Mouse (Mus musculus): ENCODE results near the gene Snx29.

GRCm38 (mm10) chr16:11753466-11753865, 430.8 kb downstream of the Snx29 start:
- no peak for TF ChIP-seq CTCF (IDR thresholded peaks at IDR 0.05; ENCODE audit: low read depth)
- TF ChIP-seq EP300 (IDR thresholded peaks at IDR 0.05; ENCODE audit: low read depth) = no peak

Measured in liver, embryonic 14.5 days (tissue).